ENCODE assay signal across 18 mouse cellular contexts in genomic region chr17:66353907-66354306, GRCm38 (mm10).
A peak's percentile ranks its signal among the peaks of the same experiment; 100 is the strongest.
DNase-seq lines count a peak whose midpoint lies in the region; TF ChIP-seq lines count a peak whose summit lies in the region.
"Had no signal": no experiment of that assay in that cellular context is flagged by ENCODE, and none has a peak within 500 bp of the region (broad histone marks: within the 10 kb centered on the region; RNA-seq: fewer than 3 reads in every experiment).

No protein-coding gene starts in this region.

- no peak for TF ChIP-seq CTCF in left cerebral cortex, adult 2 months (IDR thresholded peaks at IDR 0.05)

- H3K27ac ChIP-seq in left cerebral cortex, adult 2 months = peak overlapping the region; percentile 86
- H3K27ac ChIP-seq: forebrain, embryonic 13.5 days; heart, adult 2 months; liver, embryonic 14.5 days; stomach, postnatal 0 days had no signal

- intact Hi-C loops in left cerebral cortex, adult 2 months (cut with DNase I) = loop anchor here (5.0 kb wide), 2 partner anchors 87 to 93 kb away; partner anchors contain the start of gene Mtcl1
- intact Hi-C loops in left cerebral cortex, postnatal 14 days (cut with DNase I) = loop anchor here (5.0 kb wide), 1 partner anchor 117 kb away; no protein-coding TSS in a partner anchor

- no peak overlapping the region for H3K4me3 ChIP-seq in left cerebral cortex, adult 2 months
- H3K4me3 ChIP-seq: forebrain, embryonic 13.5 days; heart, adult 2 months had no signal

- peak; percentile 47 for DNase-seq in cerebellum, adult 11-12 months
- DNase-seq in cerebellum, adult 11 months = no peak
- DNase-seq in left cerebral cortex, adult 2 months (ENCODE audit: extremely low spot score in 1 of 2, low spot score in 2 of 2) = no peak
- no peak for DNase-seq in left cerebral cortex, postnatal 14 days (ENCODE audit: low spot score in 2 of 2)
- peak; percentile 59 for DNase-seq in right cerebral cortex, adult 18-20 months
- no peak for DNase-seq in right cerebral cortex, postnatal 25 days
- no peak for DNase-seq in adipocyte (ENCODE audit: low spot score)
- no peak for DNase-seq in MN1 (ENCODE audit: low spot score)
- DNase-seq: cerebellum, adult 9-10 months; gastrocnemius, postnatal 10 days; heart, adult 2 months; kidney, adult 18-20 months; kidney, postnatal 25 days; layer of hippocampus, adult 9-11 months; thymus, postnatal 25 days had no signal

Comparison
In these comparisons a context has a peak if more than half of its experiments do, and no peak if none do; other contexts are left out.
1. DNase-seq: peak in cerebellum, adult 11-12 months (single experiment) and right cerebral cortex, adult 18-20 months (single experiment); none in cerebellum, adult 11 months (single experiment), left cerebral cortex, adult 2 months (0 of 2), left cerebral cortex, postnatal 14 days (0 of 2), right cerebral cortex, postnatal 25 days (single experiment), adipocyte (single experiment) and MN1 (single experiment).